Mouse (Mus musculus) gonadal fat pad, adult 2 months (tissue): ENCODE measurements around the gene Klhl11. TPM values are rescaled to one million over a fixed set of nuclear protein-coding genes. Genes with fewer than 3 reads are reported as not detected.
A peak's percentile ranks its signal among the peaks of the same experiment; 100 is the strongest.

Experiments used
- DNase-seq: peaks from one replicate; pipeline ENCODE4 v3.0.0-alpha.2; 2012; ENCODE audit warnings: low read depth
- polyA plus RNA-seq: library from polyadenylated mRNA; depleted of rRNA; stranded (reverse); fragments of >200 nt; gene quantifications from 2 replicates; pipeline ENCODE4 v1.2.3, GENCODE M21; 2012; rRNA removed

The Klhl11 gene
- 5.8 and 8.7 TPM in 2 replicates for polyA plus RNA-seq

DNA sequence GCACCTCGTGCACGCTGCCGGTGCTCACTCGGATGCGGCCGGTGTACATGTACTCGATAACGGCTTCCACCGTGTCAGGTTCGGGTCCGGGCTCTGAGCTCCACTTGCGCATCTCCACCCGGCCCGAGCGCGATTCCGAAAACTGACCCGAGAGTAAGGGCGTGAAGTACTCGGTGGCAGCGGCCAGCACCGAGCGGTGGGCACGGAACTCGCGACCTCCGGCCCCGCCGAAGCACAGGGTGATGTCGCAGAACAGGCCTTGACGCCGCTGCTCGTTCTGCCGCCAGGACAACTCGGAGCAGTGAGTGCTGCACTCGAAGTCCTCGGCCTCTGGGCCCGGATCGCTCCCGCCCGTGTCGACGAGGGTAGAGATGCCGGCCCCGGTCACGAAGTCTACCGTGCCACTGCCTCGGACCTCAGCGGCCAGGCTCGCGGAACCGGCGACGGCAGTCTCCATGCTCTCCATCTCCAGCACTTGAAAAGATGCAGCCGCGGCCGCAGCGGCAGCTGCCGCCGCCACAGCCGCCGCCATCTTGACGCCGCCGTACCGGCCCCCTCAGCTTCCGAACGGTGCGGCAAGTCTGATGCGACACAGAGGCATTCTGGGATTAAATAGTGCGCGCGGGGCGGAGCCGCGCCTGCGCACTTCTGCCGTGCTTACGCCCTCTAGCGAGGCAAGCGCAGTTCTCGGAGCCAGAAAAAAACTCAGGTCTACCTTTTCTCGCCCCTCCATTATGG is at the start of gene Klhl11:
Gene Klhl11, minus strand, starts transcription at position 545 of the 738 bp plus-strand sequence.
- peak; percentile 24 for DNase-seq

DNA sequence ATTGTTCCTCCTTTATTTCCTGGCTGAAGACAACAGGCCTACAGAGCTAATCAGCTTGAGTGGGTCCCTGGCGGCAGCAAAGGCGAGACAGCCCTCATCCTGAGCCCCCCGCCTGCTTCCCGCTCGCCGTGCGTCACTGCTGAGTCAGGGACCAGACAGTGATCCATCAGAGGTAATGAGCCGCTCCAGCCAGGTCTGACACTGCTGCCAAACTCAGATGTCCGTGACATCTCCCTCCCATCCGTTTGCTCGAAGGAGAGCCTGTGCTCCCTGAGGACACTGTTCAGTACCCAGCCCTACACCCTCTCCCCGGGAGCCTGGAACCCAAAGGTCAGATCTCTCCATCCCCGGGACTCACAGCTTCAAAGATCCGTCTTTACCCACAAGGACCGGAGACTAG is 48.3 kb upstream of the Klhl11 start:
- no peak for DNase-seq

- DNase-seq: no peak
Observed at GRCm38 (mm10) chr11:100519188-100519587, 46.6 kb upstream of the Klhl11 start.

DNA sequence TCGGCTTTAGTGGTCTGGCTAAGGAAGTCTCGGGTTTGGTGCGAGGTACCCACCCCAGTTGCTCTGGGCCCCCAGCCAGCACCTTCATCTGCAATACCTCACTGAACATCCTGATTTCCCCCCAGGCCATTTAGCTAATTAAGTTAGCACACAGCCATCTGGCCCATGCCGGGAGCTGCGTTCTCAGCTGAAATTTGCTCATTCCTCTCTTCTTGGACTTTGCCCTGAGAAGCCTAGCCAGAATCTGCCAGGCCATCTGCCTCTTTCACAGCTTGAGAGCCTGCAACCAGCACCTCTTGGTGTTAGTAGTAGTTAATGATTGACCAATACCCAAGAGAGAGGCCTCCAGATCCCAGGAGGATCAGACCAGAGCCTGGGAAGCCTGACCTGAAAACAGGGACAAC is 45.6 kb upstream of the Klhl11 start:
- no peak for DNase-seq

- DNase-seq: no peak
Observed at GRCm38 (mm10) chr11:100516291-100516690, 43.8 kb upstream of the Klhl11 start.

DNA sequence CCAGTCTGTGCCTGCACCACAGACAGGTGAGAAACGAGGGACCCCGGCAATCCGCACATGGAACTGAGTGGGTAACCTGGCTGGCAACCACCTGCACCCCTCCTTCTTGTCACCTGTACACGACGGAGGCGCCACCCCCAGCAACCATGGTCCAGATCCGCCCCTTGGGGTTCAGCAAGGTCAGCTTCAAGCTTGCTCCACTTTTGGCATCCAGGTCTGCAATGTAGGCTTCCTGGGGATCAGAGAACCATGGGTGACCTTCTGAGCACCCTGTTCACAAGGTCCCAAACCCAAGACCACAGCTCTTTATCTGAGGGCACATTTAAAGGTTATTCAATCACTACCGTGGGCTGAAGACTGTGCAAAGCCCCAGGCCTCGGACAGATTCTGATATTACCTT is 43.2 kb upstream of the Klhl11 start:
- no peak for DNase-seq

GRCm38 (mm10) chr11:100515061-100515460 is 42.5 kb upstream of the Klhl11 start:
- DNase-seq: no peak

DNA sequence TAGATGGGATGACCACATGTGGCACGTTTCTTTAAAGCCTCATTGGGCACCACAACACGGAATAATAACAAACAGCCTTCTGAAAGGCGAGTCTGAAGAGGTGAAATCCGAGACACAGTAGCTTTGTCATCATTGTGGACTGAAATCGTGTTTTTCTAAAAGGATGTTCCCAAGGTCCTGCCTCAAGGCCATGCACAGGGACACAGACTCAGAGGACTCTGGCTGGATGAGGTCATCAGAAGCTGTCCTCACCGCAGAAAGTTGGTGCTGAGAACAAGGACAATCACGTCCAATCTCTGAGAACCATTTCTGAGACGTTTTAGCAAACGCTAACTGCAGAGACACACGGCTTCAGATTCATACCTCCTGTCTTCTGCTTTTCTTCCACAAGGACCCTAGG is 41.2 kb upstream of the Klhl11 start:
- DNase-seq: no peak

DNA sequence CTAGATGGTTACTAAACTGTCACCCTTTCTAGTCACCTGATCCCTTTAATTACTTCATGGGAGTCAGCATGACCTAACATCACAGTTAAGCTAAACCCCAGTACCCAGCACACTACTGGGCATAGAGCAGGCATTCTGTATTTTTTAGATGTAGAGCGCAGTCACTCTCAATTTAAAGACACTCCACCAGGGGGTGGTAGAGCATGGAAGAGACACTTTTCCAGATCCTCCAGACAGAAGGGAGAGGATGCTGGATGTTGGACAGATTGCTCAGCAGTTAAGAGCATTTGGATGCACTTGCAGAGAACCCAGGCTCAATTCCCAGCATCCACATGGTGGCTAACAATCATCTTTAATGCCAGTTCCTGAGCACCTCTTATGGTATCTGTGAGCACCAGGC is 39.8 kb upstream of the Klhl11 start:
- no peak for DNase-seq

- DNase-seq: no peak
Observed at GRCm38 (mm10) chr11:100510556-100510955, 38.0 kb upstream of the Klhl11 start.

DNA sequence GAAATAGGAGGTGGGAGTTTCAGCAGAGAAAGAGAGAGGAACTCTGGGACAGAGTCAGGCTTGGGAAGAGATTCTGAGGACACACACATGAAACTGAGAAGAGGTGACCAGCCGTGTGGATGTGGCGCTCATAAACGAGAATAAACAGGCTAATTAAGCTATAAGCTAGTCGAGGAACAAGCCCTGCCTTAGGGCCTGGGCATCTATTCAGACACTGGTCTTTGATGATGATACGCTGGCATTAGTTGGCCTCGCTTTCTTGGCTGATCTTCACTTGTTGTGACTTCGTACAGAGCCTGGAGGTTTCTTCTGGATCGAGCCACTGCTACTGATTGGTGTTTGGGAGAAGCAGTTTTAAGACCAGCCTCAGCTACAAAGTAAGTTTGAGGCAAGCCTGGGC is 33.5 kb upstream of the Klhl11 start:
- peak; percentile 78 for DNase-seq

- DNase-seq: peak; percentile 95
Observed at GRCm38 (mm10) chr11:100504990-100505660, 32.6 kb upstream of the Klhl11 start.

DNA sequence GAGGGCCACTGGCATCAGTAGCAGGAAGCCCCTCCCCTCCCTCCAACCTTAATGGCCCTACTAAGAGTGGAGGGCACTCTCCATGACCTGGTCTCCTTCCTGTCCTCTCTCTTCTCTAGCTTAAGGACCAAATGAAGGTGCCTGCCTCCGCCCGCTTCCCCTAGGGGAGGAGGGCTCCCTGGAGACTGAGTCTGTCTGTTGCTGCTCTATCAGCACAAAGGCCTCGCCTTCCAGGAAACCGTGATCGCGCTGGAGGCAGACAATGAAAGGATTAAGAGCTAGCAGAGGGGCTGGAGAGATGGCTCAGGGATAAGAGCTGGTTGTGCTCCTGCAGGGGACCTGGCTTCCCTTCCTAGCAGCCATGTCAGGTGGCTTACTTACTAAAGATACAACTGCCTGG is 28.8 kb upstream of the Klhl11 start:
- DNase-seq: no peak

DNA sequence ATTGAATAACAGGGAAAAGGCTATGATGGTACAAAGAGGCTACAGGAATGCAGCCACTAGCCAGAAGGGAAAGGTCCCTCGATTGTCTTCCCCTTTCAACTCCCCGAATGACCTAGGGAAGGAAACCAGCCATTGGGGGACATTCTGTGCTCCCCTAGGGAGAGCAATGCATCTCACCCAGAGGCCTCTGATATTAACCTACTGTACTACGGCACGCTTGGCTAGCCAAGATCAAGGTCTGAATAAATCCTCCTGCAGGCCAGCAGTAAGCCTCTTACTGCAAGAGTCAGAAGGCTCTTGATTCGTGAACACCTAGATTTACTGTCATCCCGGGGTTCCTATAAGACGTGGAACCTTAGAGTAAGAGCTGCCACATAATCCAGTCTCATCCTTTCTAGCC is 28.1 kb upstream of the Klhl11 start:
- DNase-seq: no peak

GRCm38 (mm10) chr11:100500241-100500640 is 27.7 kb upstream of the Klhl11 start:
- no peak for DNase-seq

GRCm38 (mm10) chr11:100493771-100494170 is 21.2 kb upstream of the Klhl11 start:
- DNase-seq: no peak

DNA sequence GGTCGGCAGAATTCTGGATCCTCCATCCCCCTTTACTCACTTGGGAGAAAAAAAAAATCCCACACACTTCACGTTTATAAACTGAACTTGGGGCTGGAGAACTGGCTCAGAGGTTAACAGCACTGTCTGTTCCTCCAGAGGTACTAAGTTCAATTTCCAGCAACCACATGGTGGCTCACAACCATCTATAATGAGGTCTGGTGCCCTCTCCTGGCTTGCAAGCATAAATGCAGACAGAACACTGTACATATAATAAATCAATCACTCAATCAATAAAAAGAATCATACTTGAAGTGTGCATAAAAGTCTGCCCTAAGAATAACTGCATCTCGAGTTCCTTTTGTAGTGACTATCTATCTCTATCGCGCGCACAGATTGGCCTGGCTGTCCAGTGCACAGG is 18.4 kb upstream of the Klhl11 start:
- DNase-seq: no peak

- no peak for DNase-seq
Observed at GRCm38 (mm10) chr11:100485801-100486538, 13.4 kb upstream of the Klhl11 start.

DNA sequence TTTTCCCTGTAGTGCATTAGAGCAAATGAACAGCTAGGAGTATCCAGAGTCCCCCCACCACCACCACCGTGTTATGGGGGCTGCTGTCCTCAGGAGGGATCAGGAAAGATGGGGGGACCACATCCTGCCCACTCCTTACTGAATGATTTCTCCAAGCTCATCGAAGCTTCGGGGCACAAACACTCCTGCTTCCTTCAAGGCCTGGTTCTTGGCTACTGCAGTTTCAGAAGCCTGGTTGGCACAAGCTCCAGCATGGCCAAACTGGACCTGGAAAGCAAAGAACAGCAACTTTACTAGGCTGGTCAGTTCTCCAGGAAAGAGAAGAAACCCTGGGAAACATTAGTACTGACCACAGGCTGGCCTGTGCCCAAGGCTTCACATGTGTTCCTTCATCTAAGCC is 11.9 kb upstream of the Klhl11 start:
- no peak for DNase-seq

GRCm38 (mm10) chr11:100479152-100479551 is 6.6 kb upstream of the Klhl11 start:
- DNase-seq: no peak

DNA sequence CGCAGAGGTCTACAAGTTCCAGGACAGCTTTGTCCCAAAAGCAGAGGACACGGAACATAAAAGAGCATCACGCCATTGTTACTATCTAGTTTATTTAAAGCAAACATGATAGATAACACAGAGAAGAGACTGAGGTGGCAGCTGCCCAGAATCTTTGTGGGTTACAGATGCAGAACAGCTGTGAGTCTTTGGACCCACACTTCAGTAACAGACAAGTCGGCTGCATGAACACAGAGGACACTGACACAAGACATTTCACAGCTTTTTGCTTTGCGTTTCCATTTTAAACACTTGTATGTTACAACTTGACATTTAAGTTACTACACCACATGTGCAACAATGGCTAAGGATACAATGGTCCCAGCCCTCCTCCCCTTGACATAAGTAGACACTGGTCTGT is 3.7 kb upstream of the Klhl11 start:
- no peak for DNase-seq

DNA sequence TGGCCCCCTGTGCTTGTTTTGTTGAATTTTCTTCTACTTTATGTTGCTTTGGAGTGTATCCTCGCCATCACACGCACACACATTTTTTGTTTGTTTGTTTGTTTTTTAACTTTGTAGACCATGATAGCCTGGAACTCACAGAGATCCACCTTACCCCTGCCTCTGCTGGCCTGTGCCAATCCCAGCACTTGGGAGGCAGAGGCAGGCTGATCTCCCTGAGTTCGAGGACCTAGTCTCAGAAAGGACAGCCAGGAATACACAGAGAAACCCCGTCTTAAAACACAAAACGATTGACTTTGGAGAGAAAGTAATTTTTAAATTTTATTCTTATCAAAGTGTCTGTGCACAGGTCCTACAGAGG is 374 bp upstream of the Klhl11 start:
- no peak for DNase-seq
